Mouse (Mus musculus) forebrain, embryonic 12.5 days (tissue): ENCODE measurements at regions not wholly inside any gene's neighbourhood (a gene's known extent, or its start where the extent isn't known, plus 50 kb on each side); places are given as distances from the start of the nearest gene placed in this dataset.
A peak's percentile ranks its signal among the peaks of the same experiment; 100 is the strongest.

Source experiments
- ATAC-seq: fragments of 200-750 bp; cut with Nextera tagmentation; 2 replicates; pipeline ENCODE4 v1.8.0; 2017; ENCODE audit warnings: moderate TSS enrichment; ENCODE audit not compliant: low FRiP score
- H3K27ac ChIP-seq: fragments of 300-500 bp; sonication (generic); 2 replicates; pipeline ENCODE4 v1.5.1; 2016; ENCODE audit warnings: mild to moderate bottlenecking
- H3K27me3 ChIP-seq: fragments of 300-500 bp; sonication (generic); 2 replicates; pipeline ENCODE4 v1.6.1; 2016; ENCODE audit warnings: mild to moderate bottlenecking
- H3K36me3 ChIP-seq: fragments of 300-500 bp; sonication (generic); replicated peaks from 2 replicates; pipeline ENCODE4 v1.6.1; 2016; ENCODE audit warnings: mild to moderate bottlenecking
- H3K4me1 ChIP-seq: fragments of 300-500 bp; sonication (generic); 2 replicates; pipeline ENCODE4 v1.6.1; 2016
- H3K4me2 ChIP-seq: fragments of 300-500 bp; sonication (generic); 2 replicates; pipeline ENCODE4 v1.6.1; 2016; ENCODE audit warnings: mild to moderate bottlenecking, moderate library complexity
- H3K4me3 ChIP-seq: fragments of 300-500 bp; sonication (generic); replicated peaks from 2 replicates; pipeline ENCODE4 v1.5.1; 2016; ENCODE audit warnings: mild to moderate bottlenecking
- H3K9ac ChIP-seq: fragments of 300-500 bp; sonication (generic); 2 replicates; pipeline ENCODE4 v1.6.1; 2016; ENCODE audit warnings: mild to moderate bottlenecking
- H3K9me3 ChIP-seq: fragments of 300-500 bp; sonication (generic); 2 replicates; pipeline ENCODE4 v1.6.1; 2016
- WGBS: fragments of 180-500 bp; shearing (Covaris S2); methylation state at CpG from one replicate; pipeline ENCODE4 v1.1.7; 2016; 5-methylcytosine and 5-hydroxymethylcytosine counted together

- 56% methylated on average over 8 of the region's 8 CpGs for WGBS
- Histone ChIP-seq H3K27ac (no peak overlapping the region), H3K9me3 (no peaks in the 10 kb centered on the region), H3K4me1 (peaks cover 5% of the 10 kb centered on the region; the same call in 1 of the 2 replicates), H3K36me3 (no peaks in the 10 kb centered on the region), H3K9ac (no peak overlapping the region), H3K4me3 (no peak overlapping the region), H3K4me2 (no peak overlapping the region), H3K27me3 (no peaks in the 10 kb centered on the region)
- no peak for ATAC-seq
Observed at GRCm38 (mm10) chr4:100616161-100616915, 137.7 kb downstream of the Ube2u start.

GRCm38 (mm10) chr4:100616916-100617488, 138.4 kb downstream of the Ube2u start:
- Histone ChIP-seq H3K4me2 (no peak overlapping the region), H3K4me1 (peaks cover 5% of the 10 kb centered on the region; the same call in 1 of the 2 replicates), H3K27me3 (no peaks in the 10 kb centered on the region), H3K36me3 (no peaks in the 10 kb centered on the region), H3K27ac (no peak overlapping the region), H3K9me3 (no peaks in the 10 kb centered on the region), H3K9ac (no peak overlapping the region), H3K4me3 (no peak overlapping the region)
- 80% methylated on average over 11 of the region's 11 CpGs for WGBS
- ATAC-seq, result no peak

- no peak overlapping the region for H3K27ac ChIP-seq
- H3K4me2 ChIP-seq, result no peak overlapping the region
- H3K36me3 ChIP-seq, result no peaks in the 10 kb centered on the region
- H3K9me3 ChIP-seq, result no peaks in the 10 kb centered on the region
- 93% methylated on average over 4 of the region's 5 CpGs for WGBS
- no peak for ATAC-seq
- no peak overlapping the region for H3K9ac ChIP-seq
- H3K4me1 ChIP-seq, result no peaks in the 10 kb centered on the region
- no peak overlapping the region for H3K4me3 ChIP-seq
- no peaks in the 10 kb centered on the region for H3K27me3 ChIP-seq
Observed at GRCm38 (mm10) chr4:100624656-100625055, 146.0 kb downstream of the Ube2u start.

GRCm38 (mm10) chr4:100626551-100626950, 147.9 kb downstream of the Ube2u start:
- no peak overlapping the region for H3K4me2 ChIP-seq
- WGBS, result 83% methylated on average over 4 of the region's 4 CpGs
- H3K9me3 ChIP-seq, result 0 out of 2 replicates have a peak, but pooled peaks cover under 1% of the 10 kb centered on the region
- no peak overlapping the region for H3K9ac ChIP-seq
- H3K4me1 ChIP-seq, result no peaks in the 10 kb centered on the region
- H3K27ac ChIP-seq, result no peak overlapping the region
- no peak overlapping the region for H3K4me3 ChIP-seq
- H3K27me3 ChIP-seq, result no peaks in the 10 kb centered on the region
- ATAC-seq, result no peak
- H3K36me3 ChIP-seq, result no peaks in the 10 kb centered on the region

- ATAC-seq, result no peak
- H3K36me3 ChIP-seq, result no peaks in the 10 kb centered on the region
Observed at GRCm38 (mm10) chr4:100634388-100634787, 142.1 kb upstream of the Cachd1 start.

GRCm38 (mm10) chr4:100637597-100637996, 138.9 kb upstream of the Cachd1 start:
- H3K27ac ChIP-seq, result no peak overlapping the region
- ATAC-seq, result no peak
- no peaks in the 10 kb centered on the region for H3K36me3 ChIP-seq
- 97% methylated on average over 2 of the region's 2 CpGs for WGBS
- peaks cover 3% of the 10 kb centered on the region for H3K4me1 ChIP-seq
- no peaks in the 10 kb centered on the region for H3K27me3 ChIP-seq
- no peaks in the 10 kb centered on the region for H3K9me3 ChIP-seq
- no peak overlapping the region for H3K9ac ChIP-seq
- H3K4me2 ChIP-seq, result no peak overlapping the region
- no peak overlapping the region for H3K4me3 ChIP-seq

More at GRCm38 (mm10) chr4:100634388-100634787, 142.1 kb upstream of the Cachd1 start:
- peaks cover 3% of the 10 kb centered on the region; the same call in 1 of the 2 replicates for H3K9me3 ChIP-seq
- H3K9ac ChIP-seq, result no peak overlapping the region
- H3K27me3 ChIP-seq, result no peaks in the 10 kb centered on the region
- WGBS, result 70% methylated on average over 2 of the region's 2 CpGs
- H3K27ac ChIP-seq, result no peak overlapping the region
- H3K4me3 ChIP-seq, result no peak overlapping the region
- H3K4me2 ChIP-seq, result no peak overlapping the region
- H3K4me1 ChIP-seq, result peaks cover 3% of the 10 kb centered on the region

- 79% methylated on average over 1 of the region's 1 CpGs for WGBS
- H3K36me3 ChIP-seq, result no peaks in the 10 kb centered on the region
- peaks cover 7% of the 10 kb centered on the region for H3K4me1 ChIP-seq
- H3K9ac ChIP-seq, result no peak overlapping the region
- no peaks in the 10 kb centered on the region for H3K27me3 ChIP-seq
- no peak overlapping the region for H3K4me2 ChIP-seq
- no peak for ATAC-seq
- H3K4me3 ChIP-seq, result no peak overlapping the region
- H3K27ac ChIP-seq, result no peak overlapping the region
- no peaks in the 10 kb centered on the region for H3K9me3 ChIP-seq
Observed at GRCm38 (mm10) chr4:100661154-100661553, 115.3 kb upstream of the Cachd1 start.

GRCm38 (mm10) chr4:100664619-100665264, 111.7 kb upstream of the Cachd1 start:
- H3K27me3 ChIP-seq, result no peaks in the 10 kb centered on the region
- WGBS, result 43% methylated on average over 5 of the region's 5 CpGs

GRCm38 (mm10) chr4:100670553-100670952, 105.9 kb upstream of the Cachd1 start:
- 85% methylated on average over 5 of the region's 5 CpGs for WGBS
- no peak overlapping the region for H3K27ac ChIP-seq
- no peaks in the 10 kb centered on the region for H3K4me1 ChIP-seq
- ATAC-seq, result no peak
- no peaks in the 10 kb centered on the region for H3K27me3 ChIP-seq
- no peak overlapping the region for H3K4me2 ChIP-seq
- no peak overlapping the region for H3K9ac ChIP-seq
- H3K4me3 ChIP-seq, result no peak overlapping the region
- H3K9me3 ChIP-seq, result no peaks in the 10 kb centered on the region
- H3K36me3 ChIP-seq, result no peaks in the 10 kb centered on the region

More at GRCm38 (mm10) chr4:100664619-100665264, 111.7 kb upstream of the Cachd1 start:
- ATAC-seq, result peak; percentile 72; the same call in 1 of the 2 replicates
- no peak overlapping the region for H3K4me3 ChIP-seq
- H3K27ac ChIP-seq, result no peak overlapping the region
- no peaks in the 10 kb centered on the region for H3K36me3 ChIP-seq
- peaks cover 7% of the 10 kb centered on the region for H3K4me1 ChIP-seq
- no peak overlapping the region for H3K4me2 ChIP-seq
- no peaks in the 10 kb centered on the region for H3K9me3 ChIP-seq
- no peak overlapping the region for H3K9ac ChIP-seq

- WGBS, result 89% methylated on average over 4 of the region's 4 CpGs
- no peak overlapping the region for H3K4me2 ChIP-seq
- no peak overlapping the region for H3K9ac ChIP-seq
- no peaks in the 10 kb centered on the region for H3K9me3 ChIP-seq
- H3K4me3 ChIP-seq, result no peak overlapping the region
- H3K27ac ChIP-seq, result no peak overlapping the region
- H3K36me3 ChIP-seq, result no peaks in the 10 kb centered on the region
- no peak for ATAC-seq
- no peaks in the 10 kb centered on the region for H3K4me1 ChIP-seq
- H3K27me3 ChIP-seq, result no peaks in the 10 kb centered on the region
Observed at GRCm38 (mm10) chr4:100674916-100675315, 101.6 kb upstream of the Cachd1 start.

GRCm38 (mm10) chr4:100683757-100684156, 92.7 kb upstream of the Cachd1 start:
- Histone ChIP-seq H3K9ac (no peak overlapping the region), H3K27me3 (no peaks in the 10 kb centered on the region), H3K4me1 (no peaks in the 10 kb centered on the region), H3K9me3 (no peaks in the 10 kb centered on the region), H3K27ac (no peak overlapping the region), H3K36me3 (no peaks in the 10 kb centered on the region), H3K4me3 (no peak overlapping the region), H3K4me2 (no peak overlapping the region)
- 78% methylated on average over 7 of the region's 7 CpGs for WGBS
- no peak for ATAC-seq

- WGBS, result 76% methylated on average over 5 of the region's 5 CpGs
Observed at GRCm38 (mm10) chr4:100700002-100700401, 76.5 kb upstream of the Cachd1 start.

More at GRCm38 (mm10) chr4:100700002-100700401, 76.5 kb upstream of the Cachd1 start:
- no peak overlapping the region for H3K4me3 ChIP-seq
- ATAC-seq, result no peak
- H3K9ac ChIP-seq, result no peak overlapping the region
- no peaks in the 10 kb centered on the region for H3K4me1 ChIP-seq
- no peak overlapping the region for H3K4me2 ChIP-seq
- H3K36me3 ChIP-seq, result no peaks in the 10 kb centered on the region
- no peaks in the 10 kb centered on the region for H3K9me3 ChIP-seq
- no peak overlapping the region for H3K27ac ChIP-seq
- H3K27me3 ChIP-seq, result no peaks in the 10 kb centered on the region
